Mouse (Mus musculus): ENCODE measurements around the gene Aox3. TPM values are rescaled to one million over a fixed set of nuclear protein-coding genes. Genes with fewer than 3 reads are reported as not detected.

Gene Aox3
- total RNA-seq, 2 experiments from 2014 or later = 0.16 to 0.38 TPM

DNA sequence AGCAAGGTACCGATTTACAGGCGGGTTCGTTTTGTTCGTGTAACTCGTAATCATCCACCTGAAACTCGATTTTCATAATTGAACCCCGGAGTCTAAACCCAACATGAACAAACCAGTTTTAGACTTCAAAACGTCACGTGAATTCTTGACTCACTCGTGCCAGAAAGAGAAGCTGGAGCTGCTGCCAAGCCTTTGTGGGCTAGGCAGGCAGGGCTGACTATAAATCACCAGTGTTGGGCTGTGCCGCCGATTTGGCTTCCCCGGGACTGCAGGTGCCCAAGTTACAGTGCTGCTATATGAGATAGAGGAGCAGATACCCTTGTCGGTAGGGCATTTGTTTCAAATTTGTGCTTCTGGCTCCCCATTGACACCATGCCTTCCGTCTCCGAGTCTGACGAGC is 97.3 kb downstream of the Aox3 start, which contains the start of gene Aox4:
TSS of gene Aox4 (plus strand) at position 195 of the 400 bp plus-strand sequence.
- no peak for DNase-seq

- DNase-seq = no peak
These were observed 99.9 kb downstream of the Aox3 start for GRCm38 (mm10) chr1:58212805-58213204.

DNA sequence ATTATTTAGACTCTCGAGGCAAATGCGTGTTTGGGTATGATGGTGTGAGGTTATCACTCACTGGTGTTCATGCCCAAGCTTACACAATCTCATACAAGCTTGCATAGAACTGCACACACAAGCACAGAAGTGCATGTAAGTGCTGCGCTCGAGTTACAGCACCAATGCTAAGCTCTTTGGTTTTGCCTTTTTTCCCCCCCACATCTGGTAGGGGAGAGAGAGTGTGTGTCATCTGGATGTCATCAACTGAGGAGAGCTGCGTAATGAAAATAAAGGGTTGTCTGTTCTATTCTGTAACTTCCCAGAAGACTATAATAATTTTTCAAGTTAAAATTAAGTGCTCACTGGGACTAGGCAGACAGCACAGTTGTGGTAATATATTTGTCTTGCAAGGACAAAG is 100.9 kb downstream of the Aox3 start:
- no peak for DNase-seq

DNA sequence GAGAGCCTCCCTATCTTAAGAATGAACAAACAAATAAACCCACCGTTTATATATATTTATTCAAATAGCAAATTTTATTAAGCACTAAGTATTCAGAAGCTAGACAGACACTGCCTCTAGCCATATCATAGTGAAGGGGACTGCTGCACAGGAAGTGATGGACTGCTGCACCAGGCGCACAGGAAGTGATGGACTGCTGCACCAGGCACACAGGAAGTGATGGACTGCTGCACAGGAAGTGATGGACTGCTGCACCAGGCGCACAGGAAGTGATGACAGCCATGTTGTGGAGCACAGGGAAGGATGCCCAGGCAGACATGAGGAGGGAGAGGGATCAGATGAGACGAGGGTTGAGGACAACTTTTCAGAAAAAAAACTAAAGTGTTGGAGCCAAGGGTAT is 102.4 kb downstream of the Aox3 start:
- DNase-seq = no peak

DNA sequence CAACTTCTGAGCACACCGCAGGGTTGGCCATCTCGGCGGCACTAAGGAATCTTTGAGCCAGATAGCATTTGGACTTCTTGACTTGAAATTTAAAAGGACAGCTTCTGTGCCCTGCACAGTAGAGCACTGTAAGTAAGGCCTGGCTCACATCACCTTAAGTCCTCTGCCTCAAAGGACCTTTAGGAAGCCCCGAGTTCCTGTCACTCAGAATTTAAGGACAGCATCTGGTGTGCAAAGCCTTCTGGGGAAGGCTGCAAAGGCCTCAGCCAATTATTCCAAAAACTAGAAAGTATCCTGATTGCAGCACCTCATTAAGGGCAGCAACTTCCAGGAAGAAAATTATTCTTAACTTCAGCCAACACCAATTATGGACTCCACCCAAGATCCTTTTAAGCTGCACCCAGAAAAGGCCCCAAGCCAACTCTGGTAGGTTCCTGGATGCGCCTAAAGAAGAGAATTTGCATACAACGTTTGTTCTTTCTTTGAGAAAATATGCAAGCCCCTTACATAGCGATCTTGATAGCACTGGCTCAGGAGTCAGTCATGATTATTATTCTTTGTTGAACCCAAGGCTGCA is 103.1 kb downstream of the Aox3 start:
- DNase-seq = no peak

GRCm38 (mm10) chr1:58221070-58221469 is 108.1 kb downstream of the Aox3 start:
- DNase-seq = no peak

DNA sequence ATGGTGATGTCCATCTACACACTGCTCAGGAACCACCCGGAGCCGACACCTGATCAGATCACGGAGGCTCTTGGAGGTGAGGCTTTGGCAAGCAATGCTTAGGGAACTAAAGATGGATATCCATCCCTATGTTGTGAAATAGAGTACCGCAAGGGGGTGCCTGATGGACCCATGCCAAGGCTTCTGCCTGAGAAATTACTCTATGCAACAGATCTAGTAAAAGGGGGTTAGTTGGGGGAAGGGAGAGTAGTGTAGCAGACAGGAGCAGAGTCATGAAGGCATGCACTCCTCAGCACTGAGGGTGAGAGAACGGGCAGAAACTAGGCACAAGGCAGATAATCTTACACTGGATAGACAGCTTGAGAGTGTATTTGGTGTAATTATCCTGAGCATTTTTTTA is 108.9 kb downstream of the Aox3 start:
- no peak for DNase-seq

GRCm38 (mm10) chr1:58228086-58228485 is 115.2 kb downstream of the Aox3 start:
- DNase-seq = no peak

DNA sequence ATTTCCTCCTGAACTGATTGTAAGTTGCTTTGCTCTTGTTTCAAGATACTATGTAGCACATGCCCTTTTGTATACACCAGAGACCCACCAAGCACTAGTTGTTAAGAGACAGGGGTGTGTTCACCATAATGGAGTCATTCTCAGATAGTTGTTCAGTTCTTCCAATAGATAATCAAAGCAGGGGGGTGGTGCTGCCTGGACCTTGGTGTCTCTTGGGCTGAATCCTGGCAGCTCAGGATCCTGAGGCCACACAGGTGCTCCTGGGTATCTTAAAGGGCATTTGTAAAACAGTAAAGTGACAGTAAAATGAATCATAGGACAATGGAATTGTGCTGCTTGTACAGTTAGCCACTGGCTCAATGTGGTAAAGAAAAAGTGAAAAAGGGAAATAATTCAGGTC is 116.0 kb downstream of the Aox3 start:
- no peak for DNase-seq

DNA sequence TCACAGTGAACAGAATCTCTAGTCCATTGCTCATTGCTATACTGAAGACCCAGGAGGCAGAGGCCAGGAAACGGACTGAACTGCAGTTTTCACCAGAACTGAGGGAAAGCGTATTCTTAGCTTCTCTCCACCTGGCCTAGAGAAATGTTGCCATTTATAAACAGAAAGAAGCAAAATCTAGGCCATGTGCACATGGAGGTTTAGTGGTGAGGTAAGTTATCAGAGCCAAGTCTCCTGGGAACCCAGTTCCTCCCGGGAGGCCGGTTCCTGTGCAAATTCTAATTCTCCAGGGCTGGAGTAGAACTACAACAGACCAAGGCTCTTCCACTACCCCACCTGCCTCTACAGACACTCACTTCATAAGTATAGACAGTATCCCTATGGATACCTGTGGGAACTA is 116.8 kb downstream of the Aox3 start:
- no peak for DNase-seq

- DNase-seq = no peak
These were observed 117.6 kb downstream of the Aox3 start for GRCm38 (mm10) chr1:58230542-58230941.

- DNase-seq = no peak
These were observed 122.5 kb downstream of the Aox3 start for GRCm38 (mm10) chr1:58235405-58235804.

DNA sequence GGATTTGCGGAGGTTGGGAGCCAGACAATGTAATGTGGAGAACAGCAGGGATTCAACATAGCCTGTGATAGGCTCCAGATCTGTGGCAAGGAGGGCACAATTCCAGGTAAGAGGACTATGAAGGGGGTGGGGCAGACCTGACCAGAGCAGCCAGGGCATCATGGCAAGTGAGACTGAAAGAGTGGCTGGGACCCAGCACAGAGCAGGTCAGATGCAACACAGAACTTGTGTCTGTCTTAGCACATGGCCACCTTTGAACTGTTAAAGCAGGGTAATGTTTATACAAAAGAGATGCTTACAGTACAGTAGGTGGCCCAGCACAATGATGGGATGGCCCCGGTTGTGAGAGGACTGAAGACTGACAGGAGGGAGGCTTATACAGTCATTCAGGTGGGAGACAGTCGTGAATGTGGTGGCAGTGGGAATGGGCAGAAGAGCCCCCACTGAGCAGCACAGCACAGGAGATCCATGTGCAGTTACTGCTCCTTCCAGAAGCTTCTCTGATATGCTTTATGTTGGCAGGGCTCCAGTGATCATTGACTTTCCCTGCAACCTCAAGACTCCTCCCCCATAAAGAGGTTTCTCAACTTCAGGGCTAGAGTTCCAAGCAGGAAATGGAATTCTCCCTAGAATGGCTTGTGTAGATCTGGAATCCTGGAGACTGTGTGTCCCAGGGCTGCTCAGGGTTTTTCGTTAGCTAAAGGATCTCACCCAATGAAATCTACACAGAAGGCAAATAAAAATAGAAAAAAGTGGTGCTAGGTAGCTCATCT is 124.8 kb downstream of the Aox3 start:
- DNase-seq = no peak

GRCm38 (mm10) chr1:58238440-58238839 is 125.5 kb downstream of the Aox3 start:
- no peak for DNase-seq

DNA sequence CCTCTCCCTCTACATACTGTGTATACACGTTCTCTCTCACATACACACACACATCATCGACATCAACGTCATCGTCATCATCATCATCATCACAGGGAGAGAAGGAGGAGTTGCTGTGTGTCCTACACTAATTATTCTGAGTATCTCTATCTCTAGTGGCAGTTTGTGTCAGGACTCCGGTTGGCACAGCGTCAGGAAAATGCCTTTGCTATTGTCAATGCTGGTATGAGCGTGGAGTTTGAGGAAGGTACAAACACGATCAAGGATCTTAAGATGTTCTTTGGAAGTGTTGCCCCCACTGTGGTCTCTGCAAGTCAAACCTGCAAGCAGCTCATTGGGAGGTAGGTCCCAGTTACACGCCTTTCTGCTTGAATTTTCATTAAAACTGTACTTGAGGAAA is 126.0 kb downstream of the Aox3 start:
- DNase-seq = no peak

GRCm38 (mm10) chr1:58240347-58240746 is 127.4 kb downstream of the Aox3 start:
- DNase-seq = peak; percentile 11

DNA sequence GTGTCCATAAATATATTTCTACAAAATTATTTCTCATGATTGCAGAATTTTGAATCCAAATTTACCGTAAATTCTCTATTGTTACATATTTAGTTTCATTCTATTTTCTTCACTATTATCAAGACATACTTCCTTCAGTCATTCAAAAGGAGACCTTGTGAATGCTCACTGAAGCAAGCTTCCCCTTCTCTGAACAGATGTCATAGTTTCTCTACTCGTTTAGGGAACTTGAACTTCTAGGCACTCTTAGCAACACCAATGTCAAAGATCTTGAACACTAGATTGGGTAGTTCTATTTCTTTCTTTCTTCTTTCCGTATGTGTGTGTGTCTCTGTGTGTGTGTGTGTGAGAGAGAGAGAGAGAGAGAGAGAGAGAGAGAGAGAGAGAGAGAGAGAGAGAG is 131.6 kb downstream of the Aox3 start:
- no peak for DNase-seq

- no peak for DNase-seq
These were observed 135.6 kb downstream of the Aox3 start for GRCm38 (mm10) chr1:58248518-58248917.

Other genes starting within 250 kb of the Aox3 start
- 1 to 10 TPM; 2.8 to 4.2 TPM for gene Sgo2a, start 117.2 kb upstream of the Aox3 start, total RNA-seq (2021)
- 1 to 10 TPM; 7.7 to 8.0 TPM for gene Kctd18, start 94.2 kb upstream of the Aox3 start, total RNA-seq (2021)
- gene Aox1, start 83.2 kb upstream of the Aox3 start, total RNA-seq (2021) = 1 to 10 TPM; 4.2 to 4.3 TPM
- 1 to 10 TPM in 1 of 2 experiments, under 1 TPM in 1; 0.26 to 1.4 TPM for gene Aox4, start 97.3 kb downstream of the Aox3 start, total RNA-seq (2021)
- gene Aox2, start 165.2 kb downstream of the Aox3 start, total RNA-seq (2021) = under 1 TPM; 0.20 to 0.26 TPM

Data from gastrocnemius, postnatal 10 days (tissue).